Mouse (Mus musculus): Measurements from ENCODE around the gene Lin37.

DNA sequence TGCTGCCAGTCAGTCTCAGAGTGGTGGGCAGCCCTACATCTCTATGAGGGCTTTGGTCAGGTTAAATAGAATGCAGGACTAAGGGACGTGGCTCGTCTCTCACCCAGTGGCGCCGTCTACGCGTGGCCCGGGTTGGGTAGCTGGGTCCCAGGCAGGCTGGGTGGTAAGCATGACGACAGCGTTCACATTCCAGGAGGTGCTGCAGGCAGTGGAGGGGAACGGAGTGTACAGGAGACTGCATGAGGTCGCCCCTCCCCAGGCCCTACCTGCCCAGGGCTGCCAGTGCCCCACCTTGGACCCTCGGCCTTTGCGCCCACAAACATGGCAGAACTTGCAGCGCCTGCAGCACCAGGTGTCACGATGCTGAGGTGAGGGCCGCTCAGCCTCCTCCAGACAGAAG, 21.9 kb upstream of the Lin37 start:
- TF ChIP-seq POLR2A (IDR thresholded peaks at IDR 0.05; ENCODE audit: low read depth, low read length) (no peak), CTCF (conservative IDR thresholded peaks at IDR 0.05 in 1 of 2, IDR thresholded peaks at IDR 0.05 in 1 of 2; ENCODE audit: low read depth in 2 of 2, low read length in 2 of 2) (no peak), PAX5 (IDR thresholded peaks at IDR 0.05; ENCODE audit: low read length) (no peak), IRF4 (IDR thresholded peaks at IDR 0.05; ENCODE audit: low read depth, low read length) (no peak), CHD1 (IDR thresholded peaks at IDR 0.05; ENCODE audit: low read depth, low read length) (no peak), UBTF (IDR thresholded peaks at IDR 0.05; ENCODE audit: low read depth, low read length) (no peak), USF2 (conservative IDR thresholded peaks at IDR 0.05; ENCODE audit: low read depth, low read length) (no peak), MAZ (IDR thresholded peaks at IDR 0.05; ENCODE audit: low read depth, low read length) (no peak), USF1 (IDR thresholded peaks at IDR 0.05; ENCODE audit: low read depth, low read length) (no peak), MAX (IDR thresholded peaks at IDR 0.05; ENCODE audit: low read length) (no peak), CHD2 (IDR thresholded peaks at IDR 0.05; ENCODE audit: low read length) (no peak)

All from CH12.LX (cell line).